Mouse (Mus musculus) midbrain, embryonic 10.5 days (tissue): ENCODE measurements at regions not wholly inside any gene's neighbourhood (a gene's known extent, or its start where the extent isn't known, plus 50 kb on each side); places are given as distances from the start of the nearest gene placed in this dataset.

Experiments used
- DNase-seq: peaks from one replicate; pipeline ENCODE4 v3.0.0-alpha.2; 2017; ENCODE audit warnings: low spot score
- H3K27ac ChIP-seq: fragments of 300-500 bp; sonication (generic); replicated peaks from 2 replicates; pipeline ENCODE4 v1.5.1; 2016; ENCODE audit warnings: mild to moderate bottlenecking
- H3K27me3 ChIP-seq: fragments of 300-500 bp; sonication (generic); 2 replicates; pipeline ENCODE4 v1.6.1; 2016; ENCODE audit warnings: low read depth, mild to moderate bottlenecking; ENCODE audit not compliant: poor library complexity, severe bottlenecking
- H3K36me3 ChIP-seq: fragments of 300-500 bp; sonication (generic); 2 replicates; pipeline ENCODE4 v1.6.1; 2016; ENCODE audit warnings: mild to moderate bottlenecking, moderate library complexity
- H3K4me1 ChIP-seq: fragments of 300-500 bp; sonication (generic); 2 replicates; pipeline ENCODE4 v1.6.1; 2016
- H3K4me3 ChIP-seq: fragments of 300-500 bp; sonication (generic); 2 replicates; pipeline ENCODE4 v1.5.1; 2016; ENCODE audit warnings: mild to moderate bottlenecking, moderate library complexity
- H3K9me3 ChIP-seq: fragments of 300-500 bp; sonication (generic); replicated peaks from 2 replicates; pipeline ENCODE4 v1.6.1; 2016; ENCODE audit warnings: mild to moderate bottlenecking
- WGBS: fragments of 180-500 bp; shearing (Covaris S2); methylation state at CpG from one replicate; pipeline ENCODE4 v1.1.7; 2016; 5-methylcytosine and 5-hydroxymethylcytosine counted together

DNA sequence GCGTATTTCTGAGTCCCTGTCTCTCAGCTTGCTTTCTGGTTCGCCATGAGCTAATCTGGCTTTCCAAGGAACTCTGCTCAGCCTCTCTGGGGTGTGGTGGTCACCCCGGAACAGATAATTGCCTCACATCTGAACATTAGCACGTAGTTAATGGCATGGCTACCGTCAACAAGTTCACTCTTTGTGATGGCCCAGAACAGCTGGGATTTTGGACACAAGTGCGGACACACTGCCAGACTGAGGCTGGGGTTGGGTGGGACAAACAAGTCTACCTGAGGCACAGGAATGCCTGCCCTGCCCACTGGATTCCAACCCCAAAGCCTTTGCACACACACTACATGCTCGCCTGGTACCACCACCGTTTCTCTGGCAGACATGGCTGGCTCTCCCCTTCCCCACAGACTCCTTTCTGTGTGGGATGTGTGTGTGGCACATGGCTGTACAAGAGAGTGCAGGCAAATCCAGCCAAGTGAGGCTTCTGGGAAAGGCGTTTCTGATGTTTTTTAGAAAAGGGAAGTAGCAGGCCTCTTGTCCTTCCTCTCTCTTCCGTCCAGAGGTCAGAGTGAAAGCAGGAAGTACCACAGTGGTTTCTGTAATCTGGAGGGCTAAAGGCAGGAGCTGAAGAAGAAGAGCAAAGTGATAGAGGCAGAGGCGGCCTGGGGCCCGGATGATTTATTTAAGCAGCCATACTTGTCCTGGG lies 74.6 kb upstream of the Sertad2 start:
- Histone ChIP-seq H3K4me1 (peaks cover 7% of the 10 kb centered on the region; the same call in 1 of the 2 replicates), H3K4me3 (no peak overlapping the region), H3K36me3 (no peaks in the 10 kb centered on the region), H3K9me3 (no peaks in the 10 kb centered on the region), H3K27me3 (peaks cover 8% of the 10 kb centered on the region; the same call in 1 of the 2 replicates), H3K27ac (no peak overlapping the region)
- no peak for DNase-seq
- 83% methylated on average over 12 of the region's 12 CpGs for WGBS

- no peaks in the 10 kb centered on the region for H3K36me3 ChIP-seq
- 67% methylated on average over 5 of the region's 5 CpGs for WGBS
- DNase-seq = no peak
Observed at GRCm38 (mm10) chr11:20469368-20469767, 73.7 kb upstream of the Sertad2 start.

DNA sequence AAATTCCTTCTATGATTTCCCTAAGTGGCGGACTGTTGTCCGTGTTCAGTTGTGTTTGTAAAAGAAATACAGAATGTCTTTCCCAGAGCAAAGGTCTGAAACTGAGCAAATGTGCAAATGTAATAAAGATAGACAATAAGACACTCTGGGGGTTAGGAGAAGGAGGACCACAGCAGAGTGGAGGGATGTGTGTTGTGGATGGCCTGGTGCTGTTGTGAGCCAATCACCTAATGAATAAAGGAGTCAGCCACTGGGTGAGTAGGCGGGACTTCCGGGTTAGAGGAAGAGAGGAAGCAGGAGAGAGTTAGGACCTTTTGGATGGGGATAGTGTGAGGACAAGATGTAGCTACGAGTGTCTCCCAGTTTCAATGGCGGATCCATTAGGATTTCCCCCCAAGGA lies 72.7 kb upstream of the Sertad2 start:
- Histone ChIP-seq H3K4me3 (no peak overlapping the region), H3K36me3 (no peaks in the 10 kb centered on the region), H3K27me3 (peaks cover 8% of the 10 kb centered on the region; the same call in 1 of the 2 replicates), H3K9me3 (no peaks in the 10 kb centered on the region), H3K4me1 (peaks cover 7% of the 10 kb centered on the region; the same call in 1 of the 2 replicates), H3K27ac (no peak overlapping the region)
- 87% methylated on average over 6 of the region's 6 CpGs for WGBS
- DNase-seq = no peak

More at GRCm38 (mm10) chr11:20469368-20469767, 73.7 kb upstream of the Sertad2 start:
- H3K27ac ChIP-seq = no peak overlapping the region
- H3K9me3 ChIP-seq = no peaks in the 10 kb centered on the region
- H3K4me1 ChIP-seq = peaks cover 7% of the 10 kb centered on the region; the same call in 1 of the 2 replicates
- H3K27me3 ChIP-seq = peaks cover 8% of the 10 kb centered on the region; the same call in 1 of the 2 replicates
- H3K4me3 ChIP-seq = no peak overlapping the region

DNA sequence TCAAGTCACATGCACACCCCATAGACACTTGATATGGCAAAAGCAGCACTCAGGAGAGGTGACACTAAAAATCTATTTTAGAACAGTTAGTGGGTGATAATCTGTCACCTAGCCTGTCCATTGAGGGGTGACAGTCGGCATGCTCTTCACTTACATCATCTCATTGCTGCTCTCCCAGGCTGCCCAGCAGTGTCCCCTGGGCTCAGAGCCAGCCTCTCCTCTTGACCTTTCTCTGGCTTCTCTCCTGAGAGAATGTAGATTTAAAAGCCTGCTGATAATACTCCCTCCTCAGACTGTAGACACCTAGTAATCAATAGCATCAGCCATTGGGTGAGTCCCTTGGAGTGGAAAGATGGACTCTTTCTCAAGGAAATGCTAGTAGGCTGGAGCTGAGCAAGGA lies 70.7 kb upstream of the Sertad2 start:
- Histone ChIP-seq H3K4me3 (no peak overlapping the region), H3K9me3 (no peaks in the 10 kb centered on the region), H3K27me3 (no peaks in the 10 kb centered on the region), H3K36me3 (no peaks in the 10 kb centered on the region), H3K27ac (no peak overlapping the region), H3K4me1 (peaks cover 9% of the 10 kb centered on the region)
- WGBS = 79% methylated on average over 1 of the region's 1 CpGs
- DNase-seq = no peak

GRCm38 (mm10) chr11:20475629-20476028 lies 67.4 kb upstream of the Sertad2 start:
- H3K9me3 ChIP-seq = peaks cover 8% of the 10 kb centered on the region
- 86% methylated on average over 7 of the region's 7 CpGs for WGBS
- DNase-seq = no peak
- H3K27ac ChIP-seq = no peak overlapping the region
- no peak overlapping the region for H3K4me3 ChIP-seq
- no peaks in the 10 kb centered on the region for H3K27me3 ChIP-seq
- no peaks in the 10 kb centered on the region for H3K36me3 ChIP-seq
- peaks cover 12% of the 10 kb centered on the region for H3K4me1 ChIP-seq

DNA sequence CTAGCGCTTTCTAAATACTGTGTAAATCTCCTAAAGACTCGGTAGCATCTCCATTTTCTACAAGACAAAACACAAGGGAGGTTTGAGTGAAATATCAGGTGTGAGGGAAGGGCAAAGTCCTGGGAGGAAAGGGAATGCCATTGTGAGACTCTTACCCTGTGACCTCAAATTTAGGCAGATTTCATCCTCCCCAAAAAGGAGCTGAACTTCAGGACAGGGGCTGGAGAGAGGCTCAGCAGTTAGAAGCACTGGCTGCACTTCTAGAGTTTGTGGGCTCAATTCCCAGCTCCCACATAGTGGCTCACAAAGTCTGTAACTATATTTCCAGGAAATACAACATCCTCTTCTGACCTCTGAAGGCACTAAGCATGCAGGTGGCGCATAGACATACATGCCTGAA lies 66.6 kb upstream of the Sertad2 start:
- Histone ChIP-seq H3K36me3 (no peaks in the 10 kb centered on the region), H3K27me3 (no peaks in the 10 kb centered on the region), H3K9me3 (peaks cover 8% of the 10 kb centered on the region), H3K27ac (no peak overlapping the region), H3K4me3 (no peak overlapping the region), H3K4me1 (peaks cover 12% of the 10 kb centered on the region)
- DNase-seq = no peak
- WGBS = 94% methylated on average over 3 of the region's 3 CpGs

DNA sequence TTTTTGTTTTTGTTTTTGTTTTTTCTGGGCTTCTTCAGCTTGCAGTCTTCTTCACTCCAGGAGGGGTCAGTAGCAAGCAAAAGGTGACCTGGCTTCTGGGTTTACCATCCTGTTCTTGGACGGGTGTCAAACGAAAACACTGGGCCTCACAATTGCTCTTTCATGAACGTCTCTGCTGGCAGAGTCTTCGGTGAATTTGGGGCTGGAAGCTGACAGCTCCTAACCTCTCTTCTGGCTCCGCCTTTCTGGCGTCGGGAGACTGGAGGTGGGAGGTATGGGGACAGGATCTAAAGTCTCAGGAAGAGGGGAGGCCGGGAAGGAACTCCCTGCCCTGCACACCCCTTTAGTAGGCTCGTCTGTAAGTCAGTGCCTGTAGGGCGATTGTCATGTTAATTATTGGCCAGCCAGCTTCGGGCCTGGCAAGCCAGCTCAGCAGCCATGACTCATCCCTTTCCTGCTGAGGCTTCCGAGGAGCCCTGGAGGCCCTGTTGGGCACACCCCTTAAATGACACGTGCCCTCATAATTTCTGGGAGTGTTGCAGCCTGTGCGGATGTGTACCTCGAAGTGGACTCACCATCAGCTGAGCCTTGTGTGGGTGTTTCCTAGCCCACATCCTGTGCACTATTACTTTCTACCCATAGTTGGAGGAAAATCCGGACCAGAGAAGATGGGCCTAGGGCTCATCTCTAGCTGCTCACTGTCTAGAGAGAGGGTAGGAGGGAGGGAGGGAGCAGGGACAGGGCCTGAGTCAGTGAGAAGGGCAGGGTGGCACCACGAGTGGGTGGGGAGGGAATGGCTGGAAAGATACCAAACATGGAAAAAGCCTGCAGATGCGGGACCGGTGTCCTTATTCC lies 65.6 kb upstream of the Sertad2 start:
- Histone ChIP-seq H3K4me1 (peaks cover 12% of the 10 kb centered on the region), H3K36me3 (no peaks in the 10 kb centered on the region), H3K27me3 (no peaks in the 10 kb centered on the region), H3K9me3 (peaks cover 8% of the 10 kb centered on the region), H3K4me3 (peak overlapping the region; percentile 42), H3K27ac (peak overlapping the region; percentile 81)
- DNase-seq = peak; percentile 65
- WGBS = 15% methylated on average over 19 of the region's 19 CpGs

DNA sequence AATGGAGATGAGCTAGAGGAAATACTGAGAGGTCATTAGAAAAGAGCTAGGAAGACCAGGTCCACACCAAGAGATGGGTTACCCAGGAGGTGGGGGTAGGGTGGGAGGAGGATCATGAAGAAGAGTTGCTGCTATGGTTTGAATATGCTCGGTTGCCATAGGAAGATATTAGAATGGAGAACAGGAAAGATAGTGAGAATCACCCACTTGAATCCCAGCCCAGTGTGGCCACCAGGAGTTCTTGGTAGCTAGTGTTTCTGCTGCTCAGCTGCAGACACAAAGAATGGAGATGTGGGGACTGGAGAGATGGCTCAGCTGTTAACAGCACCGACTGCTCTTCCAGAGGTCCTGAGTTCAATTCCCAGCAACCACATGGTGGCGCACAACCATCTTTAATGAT lies 62.4 kb upstream of the Sertad2 start:
- Histone ChIP-seq H3K36me3 (no peaks in the 10 kb centered on the region), H3K4me1 (peaks cover 12% of the 10 kb centered on the region), H3K27me3 (no peaks in the 10 kb centered on the region), H3K27ac (no peak overlapping the region), H3K9me3 (peaks cover 8% of the 10 kb centered on the region), H3K4me3 (no peak overlapping the region)
- WGBS = 86% methylated on average over 3 of the region's 3 CpGs
- DNase-seq = no peak

GRCm38 (mm10) chr11:20485371-20485770 lies 57.7 kb upstream of the Sertad2 start:
- Histone ChIP-seq H3K27me3 (no peaks in the 10 kb centered on the region), H3K27ac (no peak overlapping the region), H3K4me1 (no peaks in the 10 kb centered on the region), H3K4me3 (no peak overlapping the region), H3K36me3 (no peaks in the 10 kb centered on the region), H3K9me3 (no peaks in the 10 kb centered on the region)
- 86% methylated on average over 2 of the region's 2 CpGs for WGBS
- DNase-seq = no peak
